Mouse (Mus musculus) embryonic fibroblast, embryonic 13.5 days (primary cell): Measurements from ENCODE around the gene Trpm3.

Source experiments
- CTCF ChIP-seq: IDR thresholded peaks from 2 replicates; pipeline ENCODE4 v1.5.1; 2011; ENCODE audit warnings: mild to moderate bottlenecking, control low read depth, low read length, moderate library complexity, borderline replicate concordance; ENCODE audit not compliant: insufficient read depth
- POLR2A ChIP-seq: IDR thresholded peaks from 2 replicates; pipeline ENCODE4 v1.6.1; 2011; ENCODE audit warnings: low read depth, mild to moderate bottlenecking, control low read depth, low read length, moderate library complexity

GRCm38 (mm10) chr19:22503469-22503868 lies 364.6 kb downstream of the Trpm3 start:
- TF ChIP-seq POLR2A (no peak), CTCF (no peak)
